Mouse (Mus musculus) MEL (cell line): ENCODE data around the gene Ccdc157.

ENCODE experiments used
- EP300 ChIP-seq, 2 experiments: IDR thresholded peaks; 2 replicates each; pipeline ENCODE4 v1.6.1; 2011; ENCODE audit warnings: improper control_type of control experiment in 2 of 2, low read length in 2 of 2, low read depth in 1 of 2, mild to moderate bottlenecking in 1 of 2
- GABPA ChIP-seq: IDR thresholded peaks from 2 replicates; pipeline ENCODE4 v1.6.1; 2012; ENCODE audit warnings: low read depth, mild to moderate bottlenecking, inconsistent platforms, low read length, improper control_type of control experiment, moderate library complexity
- GATA1 ChIP-seq: IDR thresholded peaks from 2 replicates; pipeline ENCODE4 v1.6.1; 2011; ENCODE audit warnings: low read depth, low read length, improper control_type of control experiment
- MXI1 ChIP-seq: IDR thresholded peaks from 2 replicates; pipeline ENCODE4 v1.6.1; 2011; ENCODE audit warnings: mild to moderate bottlenecking, low read depth, low read length, improper control_type of control experiment
- POLR2A ChIP-seq, 2 experiments: IDR thresholded peaks; 2 replicates each; pipeline ENCODE4 v1.6.1; 2011 to 2012; ENCODE audit warnings: low read length in 2 of 2, mild to moderate bottlenecking in 2 of 2, control low read depth in 1 of 2, improper control_type of control experiment in 1 of 2, low read depth in 1 of 2, moderate library complexity in 1 of 2; ENCODE audit not compliant: control insufficient read depth in 1 of 2, insufficient read depth in 1 of 2, poor library complexity in 1 of 2
- ZKSCAN1 ChIP-seq: IDR thresholded peaks from 2 replicates; pipeline ENCODE4 v1.6.1; 2012; ENCODE audit warnings: low read depth, mild to moderate bottlenecking, inconsistent platforms, low read length, improper control_type of control experiment, moderate library complexity

DNA sequence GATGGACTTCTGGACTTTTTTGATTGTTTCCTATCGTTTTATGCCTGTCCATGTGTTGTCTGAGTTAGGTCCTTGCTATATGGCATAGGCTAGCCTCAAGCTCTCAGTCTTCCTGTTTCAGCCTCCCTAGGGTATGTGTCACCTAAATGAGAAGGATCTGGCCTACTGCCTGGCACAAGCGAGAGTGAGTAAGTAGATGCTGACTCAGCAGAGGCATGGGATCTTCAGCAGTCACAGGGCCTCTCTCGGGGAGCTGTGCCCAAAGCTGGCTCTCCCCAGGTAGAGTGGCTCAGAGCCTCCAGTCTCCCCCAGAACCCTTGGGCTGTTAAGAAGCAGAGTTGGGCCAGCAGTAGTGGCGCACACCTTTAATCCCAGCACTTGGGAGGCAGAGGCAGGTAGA lies 17.7 kb downstream of the Ccdc157 start:
- TF ChIP-seq EP300 (IDR thresholded peaks at IDR 0.05; ENCODE audit: low read depth in 1 of 2, low read length in 2 of 2) (no peak), MXI1 (no peak), POLR2A (IDR thresholded peaks at IDR 0.05; ENCODE audit: control insufficient read depth in 1 of 2, insufficient read depth in 1 of 2, low read depth in 1 of 2, low read length in 2 of 2, poor library complexity in 1 of 2) (no peak), GABPA (no peak), GATA1 (no peak), ZKSCAN1 (no peak)
